Mouse (Mus musculus) midbrain, embryonic 15.5 days (tissue): Measurements from ENCODE around the gene Rtn4ip1. TPM values are rescaled to one million over a fixed set of nuclear protein-coding genes. Genes with fewer than 3 reads are reported as not detected.
"Not testable (repeated sequence)": the region's sequence is repeated elsewhere in the genome, so short reads cannot be mapped to it uniquely, and the experiment has no call there.

Experiments used
- ATAC-seq: fragments of 200-750 bp; cut with Nextera tagmentation; replicated peaks from 2 replicates; pipeline ENCODE4 v1.8.0; 2017; ENCODE audit warnings: moderate TSS enrichment
- H3K27ac ChIP-seq: fragments of 300-500 bp; sonication (generic); 2 replicates; pipeline ENCODE4 v1.5.1; 2015; ENCODE audit warnings: mild to moderate bottlenecking, inconsistent platforms
- H3K27me3 ChIP-seq: fragments of 300-500 bp; sonication (generic); replicated peaks from 2 replicates; pipeline ENCODE4 v1.6.1; 2015; ENCODE audit warnings: inconsistent platforms
- H3K36me3 ChIP-seq: fragments of 300-500 bp; sonication (generic); replicated peaks from 2 replicates; pipeline ENCODE4 v1.6.1; 2015; ENCODE audit warnings: inconsistent platforms
- H3K4me1 ChIP-seq: fragments of 300-500 bp; sonication (generic); 2 replicates; pipeline ENCODE4 v1.6.1; 2015; ENCODE audit warnings: inconsistent platforms
- H3K4me2 ChIP-seq: fragments of 300-500 bp; sonication (generic); 2 replicates; pipeline ENCODE4 v1.6.1; 2015; ENCODE audit warnings: inconsistent platforms, mild to moderate bottlenecking, moderate library complexity
- H3K4me3 ChIP-seq: fragments of 300-500 bp; sonication (generic); 2 replicates; pipeline ENCODE4 v1.5.1; 2015; ENCODE audit warnings: mild to moderate bottlenecking, inconsistent platforms
- H3K9ac ChIP-seq: fragments of 300-500 bp; sonication (generic); 2 replicates; pipeline ENCODE4 v1.6.1; 2015; ENCODE audit warnings: mild to moderate bottlenecking, inconsistent platforms
- H3K9me3 ChIP-seq: fragments of 300-500 bp; sonication (generic); 2 replicates; pipeline ENCODE4 v1.6.1; 2016; ENCODE audit warnings: inconsistent platforms
- whole genome bisulfite sequencing: fragments of 180-500 bp; shearing (Covaris S2); methylation state at CpG from one replicate; pipeline ENCODE4 v1.1.7; 2015; ENCODE audit warnings: mixed read lengths; 5-methylcytosine and 5-hydroxymethylcytosine counted together
- polyA plus RNA-seq: library from polyadenylated mRNA; unstranded; fragments of >200 nt; fragmentation: Nextera tagmentation; extraction: Ambion mirVana; gene quantifications from 2 replicates; pipeline ENCODE4 v1.2.1, GENCODE M21; 2015

Rtn4ip1 gene
- polyA plus RNA-seq, 1 experiment from 2014 or later = 16.0 TPM

- 19% methylated on average over 4 of the region's 4 CpGs for WGBS
- Histone ChIP-seq H3K4me3 (no peak overlapping the region), H3K36me3 (no peaks in the 10 kb centered on the region), H3K27ac (no peak overlapping the region), H3K9ac (no peak overlapping the region), H3K4me2 (no peak overlapping the region), H3K4me1 (peaks cover 9% of the 10 kb centered on the region), H3K9me3 (no peaks in the 10 kb centered on the region), H3K27me3 (no peaks in the 10 kb centered on the region)
- no peak for ATAC-seq
Measured at GRCm38 (mm10) chr10:43943736-43944135, 42.1 kb downstream of the Rtn4ip1 start.

DNA sequence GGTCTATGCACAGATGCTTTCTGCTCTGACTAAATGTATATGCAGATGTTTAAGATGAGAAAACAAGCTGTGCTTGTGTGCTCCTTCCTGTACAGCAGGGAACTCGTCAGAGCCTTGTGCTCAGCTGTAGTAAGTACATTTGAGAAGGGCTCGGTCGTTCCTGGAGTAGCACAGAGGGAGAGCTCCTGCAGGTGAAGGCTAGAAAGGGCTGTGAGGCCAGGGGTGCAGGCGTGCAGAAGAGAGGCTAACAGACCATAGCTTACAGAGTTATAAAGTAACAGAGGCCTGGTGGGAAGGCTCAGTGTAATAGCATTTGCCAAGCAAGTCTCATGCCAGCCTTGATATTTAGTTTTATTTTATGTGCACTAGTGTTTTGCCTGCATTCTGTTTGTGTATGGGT is 43.8 kb downstream of the Rtn4ip1 start:
- Histone ChIP-seq H3K4me2 (no peak overlapping the region), H3K4me1 (peaks cover 9% of the 10 kb centered on the region), H3K9ac (no peak overlapping the region), H3K27me3 (no peaks in the 10 kb centered on the region), H3K9me3 (no peaks in the 10 kb centered on the region), H3K4me3 (no peak overlapping the region), H3K36me3 (no peaks in the 10 kb centered on the region), H3K27ac (no peak overlapping the region)
- ATAC-seq = no peak
- WGBS = 74% methylated on average over 4 of the region's 4 CpGs

DNA sequence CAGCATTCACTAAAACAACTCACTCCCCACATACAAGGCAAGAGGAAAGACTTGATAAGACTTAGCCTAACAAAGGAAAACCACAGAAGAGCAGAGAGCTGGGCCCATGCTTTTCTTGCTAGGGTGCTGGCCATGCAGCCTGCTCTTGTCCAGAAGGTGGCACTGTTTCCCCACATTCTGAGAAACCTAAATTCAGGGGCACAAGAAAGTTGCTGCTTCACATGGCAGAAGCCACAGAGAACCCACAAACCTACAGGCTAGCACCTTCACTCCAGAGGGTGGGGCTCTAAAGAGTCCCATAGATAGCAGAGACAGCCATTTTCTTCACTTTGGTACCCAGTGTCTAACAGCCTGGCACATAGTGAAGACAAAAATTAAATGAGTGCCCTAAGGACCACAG is 52.3 kb downstream of the Rtn4ip1 start:
- Histone ChIP-seq H3K9ac (no peak overlapping the region), H3K27ac (no peak overlapping the region), H3K4me3 (no peak overlapping the region), H3K4me1 (no peaks in the 10 kb centered on the region), H3K4me2 (no peak overlapping the region), H3K27me3 (no peaks in the 10 kb centered on the region), H3K9me3 (no peaks in the 10 kb centered on the region), H3K36me3 (no peaks in the 10 kb centered on the region)
- ATAC-seq = peak; percentile 67

DNA sequence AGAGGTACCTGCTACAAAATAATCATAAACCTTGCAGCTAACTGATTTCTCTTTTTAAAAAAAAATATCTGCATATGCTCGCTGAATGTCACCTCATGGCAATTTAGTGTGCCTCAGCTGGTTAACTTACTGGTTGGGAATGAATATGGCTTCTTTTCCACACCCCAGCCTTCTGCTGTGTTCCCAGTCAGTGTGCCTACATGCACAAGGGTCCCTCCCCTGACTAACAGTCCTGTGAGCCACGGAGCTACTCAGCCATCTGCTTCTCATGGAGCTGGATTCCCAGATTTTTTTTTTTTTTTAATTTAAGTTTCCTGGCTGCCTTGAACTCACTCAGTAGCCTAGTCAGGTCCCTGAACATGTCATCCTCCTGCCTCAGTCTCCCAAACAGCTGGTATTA is 63.3 kb downstream of the Rtn4ip1 start:
- Histone ChIP-seq H3K36me3 (no peaks in the 10 kb centered on the region), H3K27ac (no peak overlapping the region)

GRCm38 (mm10) chr10:43973244-43973643 is 71.6 kb downstream of the Rtn4ip1 start:
- H3K36me3 ChIP-seq = no peaks in the 10 kb centered on the region
- WGBS = 47% methylated on average over 2 of the region's 2 CpGs
- H3K4me1 ChIP-seq = no peaks in the 10 kb centered on the region
- no peak overlapping the region for H3K27ac ChIP-seq
- H3K9ac ChIP-seq = no peak overlapping the region
- no peak for ATAC-seq
- no peaks in the 10 kb centered on the region for H3K9me3 ChIP-seq
- H3K27me3 ChIP-seq = no peaks in the 10 kb centered on the region
- no peak overlapping the region for H3K4me3 ChIP-seq
- H3K4me2 ChIP-seq = no peak overlapping the region

More for the DNA sequence above, 63.3 kb downstream of the Rtn4ip1 start:
- ATAC-seq = no peak
- Histone ChIP-seq H3K4me1 (no peaks in the 10 kb centered on the region), H3K9me3 (no peaks in the 10 kb centered on the region), H3K27me3 (no peaks in the 10 kb centered on the region), H3K9ac (no peak overlapping the region), H3K4me3 (no peak overlapping the region), H3K4me2 (no peak overlapping the region)
- WGBS = 68% methylated on average over 2 of the region's 2 CpGs

DNA sequence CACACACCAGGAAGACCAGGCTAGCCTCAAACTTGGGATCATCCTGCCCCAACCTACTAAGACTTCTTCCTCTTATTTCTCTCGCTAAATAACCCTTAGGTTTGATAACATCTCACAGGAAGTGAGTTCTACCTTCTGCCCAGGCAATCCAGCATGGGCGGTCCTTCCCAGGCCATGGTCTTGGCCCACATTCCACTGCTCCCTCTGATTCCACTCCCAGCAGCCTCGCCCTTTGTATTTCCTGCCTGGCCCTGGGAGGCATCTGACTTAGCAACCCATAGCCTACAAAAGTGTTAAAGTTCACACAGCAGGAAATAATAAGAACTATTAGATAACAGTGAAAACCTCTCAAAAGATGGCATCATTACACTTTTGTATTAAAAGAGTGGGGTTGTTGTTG is 75.7 kb downstream of the Rtn4ip1 start:
- 80% methylated on average over 3 of the region's 3 CpGs for WGBS
- Histone ChIP-seq H3K27me3 (no peaks in the 10 kb centered on the region), H3K36me3 (no peaks in the 10 kb centered on the region), H3K9me3 (no peaks in the 10 kb centered on the region), H3K9ac (no peak overlapping the region), H3K4me1 (no peaks in the 10 kb centered on the region), H3K4me3 (no peak overlapping the region), H3K27ac (no peak overlapping the region), H3K4me2 (no peak overlapping the region)
- ATAC-seq = no peak

DNA sequence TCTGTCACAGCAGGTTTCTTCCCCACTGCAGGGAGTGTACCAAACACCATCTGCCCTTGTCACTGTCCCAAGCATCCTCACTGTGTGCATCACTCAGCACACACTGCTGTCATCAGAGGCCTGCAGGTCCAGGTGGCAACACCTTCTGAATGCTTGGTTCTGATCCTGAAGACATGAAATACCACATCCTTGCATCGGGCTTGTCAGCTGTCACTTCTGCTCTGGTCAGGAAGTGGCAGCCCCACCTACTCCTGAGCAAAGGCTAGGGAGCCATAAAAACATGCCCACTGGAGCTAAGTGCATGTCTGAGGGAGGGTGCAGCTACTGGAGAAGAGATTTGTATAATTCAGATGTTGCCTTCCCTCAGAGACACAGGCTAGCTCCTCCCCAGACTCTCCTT is 78.5 kb downstream of the Rtn4ip1 start:
- Histone ChIP-seq H3K27me3 (no peaks in the 10 kb centered on the region), H3K4me2 (no peak overlapping the region), H3K27ac (no peak overlapping the region), H3K4me1 (no peaks in the 10 kb centered on the region), H3K9me3 (no peaks in the 10 kb centered on the region), H3K4me3 (no peak overlapping the region), H3K9ac (no peak overlapping the region), H3K36me3 (no peaks in the 10 kb centered on the region)
- WGBS = 82% methylated on average over 1 of the region's 1 CpGs
- ATAC-seq = no peak

DNA sequence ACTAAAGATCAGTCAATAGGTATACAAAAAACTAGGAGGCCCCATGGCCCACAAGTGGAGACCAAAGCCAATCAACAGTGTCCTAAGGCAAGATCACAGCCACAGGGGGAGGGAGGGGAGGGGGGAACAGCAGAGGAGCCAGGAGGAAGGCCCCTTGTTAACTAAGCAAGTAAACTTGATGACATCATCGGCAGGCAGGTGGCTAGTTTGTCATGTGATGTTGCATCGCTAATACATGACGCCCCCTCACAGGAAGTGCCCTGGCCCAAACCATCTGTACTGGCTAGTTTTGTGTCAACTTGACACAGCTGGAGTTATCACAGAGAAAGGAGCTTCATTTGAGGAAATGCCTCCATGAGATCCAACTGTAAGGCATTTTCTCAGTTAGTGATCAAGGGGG is 79.1 kb downstream of the Rtn4ip1 start:
- not testable (repeated sequence) for H3K9me3 ChIP-seq, H3K4me1 ChIP-seq
- 96% methylated on average over 3 of the region's 3 CpGs for WGBS

GRCm38 (mm10) chr10:43982470-43982869 is 80.9 kb downstream of the Rtn4ip1 start:
- ATAC-seq = no peak
- Histone ChIP-seq H3K27me3 (no peaks in the 10 kb centered on the region), H3K4me2 (no peak overlapping the region), H3K36me3 (no peaks in the 10 kb centered on the region), H3K4me1 (no peaks in the 10 kb centered on the region), H3K9me3 (no peaks in the 10 kb centered on the region), H3K9ac (no peak overlapping the region), H3K4me3 (no peak overlapping the region), H3K27ac (no peak overlapping the region)
- 94% methylated on average over 6 of the region's 6 CpGs for WGBS

More for the DNA sequence above, 79.1 kb downstream of the Rtn4ip1 start:
- not testable (repeated sequence) for H3K4me3 ChIP-seq, H3K27ac ChIP-seq, H3K27me3 ChIP-seq, ATAC-seq, H3K4me2 ChIP-seq, H3K9ac ChIP-seq, H3K36me3 ChIP-seq

DNA sequence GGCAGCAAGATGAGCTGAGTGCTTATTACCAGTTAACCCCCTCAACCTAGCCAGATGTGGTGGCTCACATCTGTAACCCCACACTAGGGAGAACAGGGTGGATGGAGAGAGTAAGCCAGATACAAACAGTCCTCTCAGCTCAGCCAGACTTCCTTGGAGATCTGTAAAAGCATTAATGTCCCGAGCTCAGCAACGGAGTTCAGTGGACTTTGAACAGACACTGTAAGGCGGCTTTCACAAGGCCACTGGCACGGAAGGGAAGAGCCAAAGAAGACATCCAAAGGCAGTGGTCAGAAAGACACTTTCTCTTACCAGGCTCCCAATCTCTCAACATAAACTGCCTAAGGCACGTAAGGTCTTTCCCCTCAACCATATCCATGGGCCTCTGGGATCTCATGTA is 81.6 kb downstream of the Rtn4ip1 start:
- H3K27ac ChIP-seq = no peak overlapping the region

GRCm38 (mm10) chr10:43983866-43984265 is 82.3 kb downstream of the Rtn4ip1 start:
- 82% methylated on average over 2 of the region's 2 CpGs for WGBS
- Histone ChIP-seq H3K27ac (no peak overlapping the region), H3K9me3 (no peaks in the 10 kb centered on the region), H3K4me2 (no peak overlapping the region), H3K36me3 (no peaks in the 10 kb centered on the region), H3K4me3 (no peak overlapping the region), H3K9ac (no peak overlapping the region), H3K27me3 (no peaks in the 10 kb centered on the region), H3K4me1 (no peaks in the 10 kb centered on the region)
- no peak for ATAC-seq

More for the DNA sequence above, 81.6 kb downstream of the Rtn4ip1 start:
- Histone ChIP-seq H3K4me2 (no peak overlapping the region), H3K4me3 (no peak overlapping the region), H3K27me3 (no peaks in the 10 kb centered on the region), H3K9me3 (no peaks in the 10 kb centered on the region), H3K4me1 (no peaks in the 10 kb centered on the region), H3K36me3 (no peaks in the 10 kb centered on the region), H3K9ac (no peak overlapping the region)
- no peak for ATAC-seq
- WGBS = 90% methylated on average over 5 of the region's 5 CpGs

- no peak overlapping the region for H3K9ac ChIP-seq
- no peaks in the 10 kb centered on the region for H3K36me3 ChIP-seq
- H3K27ac ChIP-seq = no peak overlapping the region
- ATAC-seq = no peak
- no peak overlapping the region for H3K4me3 ChIP-seq
- WGBS = 96% methylated on average over 5 of the region's 5 CpGs
- no peaks in the 10 kb centered on the region for H3K9me3 ChIP-seq
- H3K27me3 ChIP-seq = no peaks in the 10 kb centered on the region
- H3K4me2 ChIP-seq = no peak overlapping the region
- no peaks in the 10 kb centered on the region for H3K4me1 ChIP-seq
Measured at GRCm38 (mm10) chr10:43991268-43991667, 89.7 kb downstream of the Rtn4ip1 start.

GRCm38 (mm10) chr10:43992506-43992905 is 90.9 kb downstream of the Rtn4ip1 start:
- H3K4me3 ChIP-seq = no peak overlapping the region
- H3K4me2 ChIP-seq = no peak overlapping the region
- H3K36me3 ChIP-seq = no peaks in the 10 kb centered on the region
- H3K9ac ChIP-seq = no peak overlapping the region
- no peaks in the 10 kb centered on the region for H3K9me3 ChIP-seq
- H3K27me3 ChIP-seq = no peaks in the 10 kb centered on the region
- no peak overlapping the region for H3K27ac ChIP-seq
- ATAC-seq = no peak
- no peaks in the 10 kb centered on the region for H3K4me1 ChIP-seq
- 82% methylated on average over 5 of the region's 5 CpGs for WGBS

DNA sequence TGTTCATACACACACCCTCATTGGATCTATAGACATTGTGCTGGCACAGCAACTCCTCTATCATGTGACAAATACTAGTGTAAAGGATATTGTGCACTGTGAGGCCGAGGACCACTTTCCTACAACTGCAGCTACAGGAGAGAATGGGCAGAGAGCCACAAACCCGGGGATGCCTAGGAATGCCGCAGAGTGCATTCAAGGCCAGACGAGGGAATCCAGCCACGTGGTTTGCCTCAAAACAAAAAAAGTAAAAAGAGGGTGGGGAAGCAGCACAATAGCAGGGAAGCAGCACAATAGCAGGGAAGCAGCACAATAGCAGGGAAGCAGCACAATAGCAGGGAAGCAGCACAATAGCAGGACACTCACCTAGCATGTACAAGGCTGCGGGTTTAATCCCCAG is 91.6 kb downstream of the Rtn4ip1 start:
- Histone ChIP-seq H3K4me2 (no peak overlapping the region), H3K9ac (no peak overlapping the region), H3K9me3 (no peaks in the 10 kb centered on the region), H3K36me3 (no peaks in the 10 kb centered on the region), H3K27me3 (no peaks in the 10 kb centered on the region), H3K27ac (no peak overlapping the region), H3K4me1 (no peaks in the 10 kb centered on the region), H3K4me3 (no peak overlapping the region)
- WGBS = 9% methylated on average over 6 of the region's 6 CpGs
- ATAC-seq = peak; percentile 48; the same call in 1 of the 2 replicates
